Mouse (Mus musculus) ES-Bruce4 (cell line): ENCODE data around the gene Ppm1h.

ENCODE experiments used
- CTCF ChIP-seq: IDR thresholded peaks from one replicate; pipeline ENCODE4 v1.8.1; 2011; ENCODE audit warnings: low read depth, low read length
- POLR2A ChIP-seq: IDR thresholded peaks from one replicate; pipeline ENCODE4 v1.8.1; 2011; ENCODE audit warnings: low read length; ENCODE audit not compliant: insufficient read depth

DNA sequence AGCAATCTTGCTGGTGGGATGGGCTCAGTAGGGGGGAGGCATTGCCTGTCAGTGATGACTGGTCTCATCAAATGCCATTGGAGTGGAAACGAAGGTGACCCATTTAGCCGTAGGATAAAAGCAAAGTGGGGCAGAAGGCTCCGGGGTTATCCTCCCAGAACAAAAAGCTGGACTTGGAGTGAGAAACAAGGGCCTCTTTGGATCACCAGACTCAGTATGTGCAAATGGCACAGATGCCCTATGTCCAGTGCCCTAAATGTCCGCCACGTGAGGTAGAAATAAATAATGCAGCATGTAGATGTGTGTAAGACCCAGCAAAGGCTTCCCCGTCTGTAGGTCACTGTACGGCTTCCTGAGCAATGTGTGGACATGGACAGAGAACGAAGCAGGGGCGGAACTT is 284.1 kb downstream of the Ppm1h start:
- TF ChIP-seq CTCF (no peak), POLR2A (no peak)
